22 mouse cellular contexts compared by ENCODE assay signal in the genomic region with DNA sequence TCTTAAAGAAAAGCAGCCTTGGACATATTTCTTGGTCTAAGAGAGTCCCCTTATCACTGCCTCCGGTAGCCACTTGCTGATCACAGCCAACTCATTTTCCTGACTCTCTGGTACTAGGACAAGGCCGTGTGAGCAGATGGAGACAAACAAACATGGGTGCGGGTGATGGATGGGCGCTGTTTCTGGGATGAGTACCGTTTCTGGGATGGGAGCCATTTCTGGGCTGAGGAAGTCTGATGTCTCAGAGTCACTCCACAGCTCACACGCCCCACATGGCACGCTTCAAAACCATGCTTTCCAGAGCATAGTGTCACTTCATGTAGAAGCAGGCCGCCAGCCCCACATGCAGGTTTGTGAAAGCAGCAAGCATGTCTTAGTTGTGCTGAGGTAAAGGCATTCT.
DNase-seq lines count a peak whose midpoint lies in the region; ATAC-seq and TF ChIP-seq lines count a peak whose summit lies in the region.
"Had no signal": no experiment of that assay in that cellular context is flagged by ENCODE, and none has a peak within 500 bp of the region (broad histone marks: within the 10 kb centered on the region; RNA-seq: fewer than 3 reads in every experiment).

No protein-coding gene starts in this region.

- H3K36me3 ChIP-seq in forebrain, embryonic 10.5 days (replicated peaks): no peaks in the 10 kb centered on the region
- H3K36me3 ChIP-seq in forebrain, embryonic 11.5 days (ENCODE audit: control insufficient read depth, insufficient read depth, low read length): no peaks in the 10 kb centered on the region
- H3K36me3 ChIP-seq in lung, embryonic 15.5 days: no peaks in the 10 kb centered on the region
- no peaks in the 10 kb centered on the region for H3K36me3 ChIP-seq in testis, adult 2 months (ENCODE audit: control insufficient read depth, insufficient read depth, low read length)
- no peaks in the 10 kb centered on the region for H3K36me3 ChIP-seq in heart, embryonic 12.5 days
- H3K36me3 ChIP-seq: G1E; hindbrain, embryonic 12.5 days had no signal

- WGBS in forebrain, embryonic 10.5 days: 95% methylated on average over 8 of the region's 8 CpGs
- 95% methylated on average over 8 of the region's 8 CpGs for WGBS in forebrain, embryonic 11.5 days
- WGBS in lung, embryonic 15.5 days: 46% methylated on average over 8 of the region's 8 CpGs
- 80% methylated on average over 8 of the region's 8 CpGs for WGBS in heart, embryonic 12.5 days

- no peak overlapping the region for H3K27ac ChIP-seq in forebrain, embryonic 10.5 days
- H3K27ac ChIP-seq in forebrain, embryonic 11.5 days (ENCODE audit: low read depth, low read length): no peak overlapping the region
- no peak overlapping the region for H3K27ac ChIP-seq in lung, embryonic 15.5 days
- no peak overlapping the region for H3K27ac ChIP-seq in testis, adult 2 months (ENCODE audit: control insufficient read depth, insufficient read depth, low read depth, low read length)
- no peak overlapping the region for H3K27ac ChIP-seq in heart, embryonic 12.5 days (ENCODE audit: poor library complexity, severe bottlenecking)
- H3K27ac ChIP-seq: hindbrain, embryonic 12.5 days had no signal

- no peaks in the 10 kb centered on the region for H3K9me3 ChIP-seq in forebrain, embryonic 10.5 days
- H3K9me3 ChIP-seq in forebrain, embryonic 11.5 days (ENCODE audit: control insufficient read depth, low read length): no peaks in the 10 kb centered on the region
- H3K9me3 ChIP-seq in lung, embryonic 15.5 days: no peaks in the 10 kb centered on the region
- no peaks in the 10 kb centered on the region for H3K9me3 ChIP-seq in heart, embryonic 12.5 days (replicated peaks)
- H3K9me3 ChIP-seq: hindbrain, embryonic 12.5 days had no signal

- ATAC-seq in forebrain, embryonic 11.5 days (replicated peaks; ENCODE audit: low FRiP score): no peak
- ATAC-seq in lung, embryonic 15.5 days (ENCODE audit: borderline replicate concordance, extremely low read depth, low FRiP score, low TSS enrichment): peak; percentile 86; the same call in 1 of the 2 replicates
- no peak for ATAC-seq in heart, embryonic 12.5 days (ENCODE audit: insufficient number of reproducible peaks, low FRiP score)
- ATAC-seq: CD4-positive, CD25-positive, alpha-beta regulatory T cell, adult 4 months; forebrain, embryonic 16.5 days; hindbrain, embryonic 16.5 days; inflammation-experienced regulatory T-cells, adult 6 months had no signal

- H3K9ac ChIP-seq in forebrain, embryonic 11.5 days (ENCODE audit: low read length): no peak overlapping the region
- H3K9ac ChIP-seq in lung, embryonic 15.5 days: no peak overlapping the region
- H3K9ac ChIP-seq in heart, embryonic 12.5 days: no peak overlapping the region
- H3K9ac ChIP-seq: hindbrain, embryonic 12.5 days had no signal

- H3K27me3 ChIP-seq in forebrain, embryonic 10.5 days (ENCODE audit: poor library complexity, severe bottlenecking): no peaks in the 10 kb centered on the region
- H3K27me3 ChIP-seq in forebrain, embryonic 11.5 days (ENCODE audit: control insufficient read depth, insufficient read depth, low read length): no peaks in the 10 kb centered on the region
- H3K27me3 ChIP-seq in lung, embryonic 15.5 days: no peaks in the 10 kb centered on the region
- no peaks in the 10 kb centered on the region for H3K27me3 ChIP-seq in testis, adult 2 months (ENCODE audit: control insufficient read depth, insufficient read depth, low read length)
- H3K27me3 ChIP-seq in heart, embryonic 12.5 days (replicated peaks): no peaks in the 10 kb centered on the region
- H3K27me3 ChIP-seq: hindbrain, embryonic 12.5 days had no signal

- no peak overlapping the region for H3K4me2 ChIP-seq in forebrain, embryonic 11.5 days (ENCODE audit: low read depth, low read length, severe bottlenecking)
- H3K4me2 ChIP-seq in lung, embryonic 15.5 days: no peak overlapping the region
- H3K4me2 ChIP-seq in heart, embryonic 12.5 days: no peak overlapping the region
- H3K4me2 ChIP-seq: hindbrain, embryonic 12.5 days had no signal

- DNase-seq in forebrain, embryonic 10.5 days (ENCODE audit: extremely low spot score, low spot score): peak; percentile 12
- DNase-seq in forebrain, embryonic 11.5 days (ENCODE audit: low spot score): no peak
- no peak for DNase-seq in lung, postnatal 25 days (ENCODE audit: low spot score)
- no peak for DNase-seq in testis, postnatal 14 days (ENCODE audit: low spot score)
- DNase-seq: adrenal gland, postnatal 14 days; B cell, adult 2 months; cerebellum, adult 18-20 months; cerebellum, adult 9-11 months; cerebellum, postnatal 36 days; gastrocnemius, postnatal 36 days; heart, adult 11 months; heart, postnatal 10 days; heart, postnatal 4 days had no signal

- TF ChIP-seq POLR2A in testis, adult 2 months (IDR thresholded peaks at IDR 0.05; ENCODE audit: control insufficient read depth, low read depth, low read length): no peak

- TF ChIP-seq CTCF in testis, adult 2 months (IDR thresholded peaks at IDR 0.05; ENCODE audit: control insufficient read depth, insufficient read depth, insufficient replicate concordance, low read depth, low read length): no peak

- H3K4me3 ChIP-seq in forebrain, embryonic 10.5 days: no peak overlapping the region
- H3K4me3 ChIP-seq in forebrain, embryonic 11.5 days (ENCODE audit: low read depth, low read length): no peak overlapping the region
- no peak overlapping the region for H3K4me3 ChIP-seq in lung, embryonic 15.5 days
- peak overlapping the region; percentile 75 for H3K4me3 ChIP-seq in testis, adult 2 months (ENCODE audit: control insufficient read depth, low read depth, low read length)
- no peak overlapping the region for H3K4me3 ChIP-seq in heart, embryonic 12.5 days
- H3K4me3 ChIP-seq: hindbrain, embryonic 12.5 days had no signal

- peaks cover 24% of the 10 kb centered on the region for H3K4me1 ChIP-seq in forebrain, embryonic 10.5 days
- no peaks in the 10 kb centered on the region for H3K4me1 ChIP-seq in forebrain, embryonic 11.5 days (replicated peaks; ENCODE audit: control insufficient read depth, insufficient read depth, low read length)
- H3K4me1 ChIP-seq in lung, embryonic 15.5 days: no peaks in the 10 kb centered on the region
- H3K4me1 ChIP-seq in testis, adult 2 months (ENCODE audit: control insufficient read depth, insufficient read depth, low read length): no peaks in the 10 kb centered on the region
- H3K4me1 ChIP-seq in heart, embryonic 12.5 days (replicated peaks): peaks cover 15% of the 10 kb centered on the region; the same call in 1 of the 2 replicates
